Mouse (Mus musculus): ENCODE results near the gene Cdh1. TPM values are rescaled to one million over a fixed set of nuclear protein-coding genes. Genes with fewer than 3 reads are reported as not detected.

Cdh1 gene
- polyA plus RNA-seq, 1 experiment from 2014 or later = 8.2 TPM

GRCm38 (mm10) chr8:106631904-106632303 lies 28.8 kb downstream of the Cdh1 start:
- H3K9me3 ChIP-seq (replicated peaks) = no peaks in the 10 kb centered on the region

GRCm38 (mm10) chr8:106632650-106633049 lies 29.5 kb downstream of the Cdh1 start:
- H3K27me3 ChIP-seq (ENCODE audit: low read depth, poor library complexity, severe bottlenecking) = no peaks in the 10 kb centered on the region
- H3K36me3 ChIP-seq = no peaks in the 10 kb centered on the region
- H3K9me3 ChIP-seq (replicated peaks) = no peaks in the 10 kb centered on the region
- DNase-seq (ENCODE audit: low spot score) = no peak
- H3K27ac ChIP-seq (replicated peaks) = 0 out of 2 replicates have a peak overlapping the region, but pooled peaks have one; percentile 17
- H3K4me3 ChIP-seq = no peak overlapping the region
- H3K4me1 ChIP-seq = peaks cover 58% of the 10 kb centered on the region
- 13% methylated on average over 8 of the region's 8 CpGs for WGBS

More at GRCm38 (mm10) chr8:106631904-106632303, 28.8 kb downstream of the Cdh1 start:
- H3K27ac ChIP-seq (replicated peaks) = no peak overlapping the region
- 45% methylated on average over 5 of the region's 5 CpGs for WGBS
- peaks cover 51% of the 10 kb centered on the region for H3K4me1 ChIP-seq
- no peaks in the 10 kb centered on the region for H3K36me3 ChIP-seq
- H3K4me3 ChIP-seq = no peak overlapping the region
- H3K27me3 ChIP-seq (ENCODE audit: low read depth, poor library complexity, severe bottlenecking) = no peaks in the 10 kb centered on the region
- DNase-seq (ENCODE audit: low spot score) = no peak

- DNase-seq (ENCODE audit: low spot score) = no peak
- WGBS = 72% methylated on average over 17 of the region's 17 CpGs
- Histone ChIP-seq H3K36me3 (no peaks in the 10 kb centered on the region), H3K4me1 (peaks cover 58% of the 10 kb centered on the region), H3K4me3 (no peak overlapping the region), H3K9me3 (replicated peaks) (no peaks in the 10 kb centered on the region), H3K27ac (replicated peaks) (no peak overlapping the region), H3K27me3 (ENCODE audit: low read depth, poor library complexity, severe bottlenecking) (no peaks in the 10 kb centered on the region)
Measured at GRCm38 (mm10) chr8:106633361-106634158, 30.4 kb downstream of the Cdh1 start.

- no peaks in the 10 kb centered on the region for H3K27me3 ChIP-seq (ENCODE audit: low read depth, poor library complexity, severe bottlenecking)
- no peaks in the 10 kb centered on the region for H3K36me3 ChIP-seq
- no peak overlapping the region for H3K4me3 ChIP-seq
- H3K9me3 ChIP-seq (replicated peaks) = no peaks in the 10 kb centered on the region
- 50% methylated on average over 5 of the region's 5 CpGs for WGBS
- peaks cover 52% of the 10 kb centered on the region for H3K4me1 ChIP-seq
- DNase-seq (ENCODE audit: low spot score) = no peak
- H3K27ac ChIP-seq (replicated peaks) = 0 out of 2 replicates have a peak overlapping the region, but pooled peaks have one; percentile 33
Measured at GRCm38 (mm10) chr8:106635284-106635683, 32.1 kb downstream of the Cdh1 start.

GRCm38 (mm10) chr8:106637446-106637845 lies 34.3 kb downstream of the Cdh1 start:
- DNase-seq (ENCODE audit: low spot score) = no peak
- Histone ChIP-seq H3K36me3 (no peaks in the 10 kb centered on the region), H3K27me3 (ENCODE audit: low read depth, poor library complexity, severe bottlenecking) (no peaks in the 10 kb centered on the region), H3K27ac (replicated peaks) (peak overlapping the region; percentile 39), H3K4me1 (peaks cover 46% of the 10 kb centered on the region), H3K9me3 (replicated peaks) (no peaks in the 10 kb centered on the region), H3K4me3 (no peak overlapping the region)
- 71% methylated on average over 4 of the region's 4 CpGs for WGBS

GRCm38 (mm10) chr8:106638768-106639295 lies 35.7 kb downstream of the Cdh1 start:
- DNase-seq (ENCODE audit: low spot score) = no peak
- no peak overlapping the region for H3K27ac ChIP-seq (replicated peaks)
- WGBS = 96% methylated on average over 7 of the region's 7 CpGs
- peaks cover 33% of the 10 kb centered on the region for H3K4me1 ChIP-seq
- H3K36me3 ChIP-seq = no peaks in the 10 kb centered on the region
- H3K9me3 ChIP-seq (replicated peaks) = no peaks in the 10 kb centered on the region
- H3K27me3 ChIP-seq (ENCODE audit: low read depth, poor library complexity, severe bottlenecking) = no peaks in the 10 kb centered on the region
- H3K4me3 ChIP-seq = no peak overlapping the region

- Histone ChIP-seq H3K36me3 (no peaks in the 10 kb centered on the region), H3K4me1 (peaks cover 30% of the 10 kb centered on the region), H3K27me3 (ENCODE audit: low read depth, poor library complexity, severe bottlenecking) (no peaks in the 10 kb centered on the region), H3K27ac (replicated peaks) (no peak overlapping the region), H3K4me3 (no peak overlapping the region), H3K9me3 (replicated peaks) (no peaks in the 10 kb centered on the region)
- DNase-seq (ENCODE audit: low spot score) = no peak
- WGBS = 83% methylated on average over 7 of the region's 7 CpGs
Measured at GRCm38 (mm10) chr8:106640212-106640611, 37.1 kb downstream of the Cdh1 start.

GRCm38 (mm10) chr8:106640921-106641320 lies 37.8 kb downstream of the Cdh1 start:
- H3K27me3 ChIP-seq (ENCODE audit: low read depth, poor library complexity, severe bottlenecking) = no peaks in the 10 kb centered on the region
- no peaks in the 10 kb centered on the region for H3K36me3 ChIP-seq
- no peak for DNase-seq (ENCODE audit: low spot score)
- H3K4me1 ChIP-seq = peaks cover 23% of the 10 kb centered on the region
- no peak overlapping the region for H3K4me3 ChIP-seq
- H3K9me3 ChIP-seq (replicated peaks) = no peaks in the 10 kb centered on the region
- 83% methylated on average over 5 of the region's 5 CpGs for WGBS
- H3K27ac ChIP-seq (replicated peaks) = peak overlapping the region; percentile 17; the same call in 1 of the 2 replicates

- Histone ChIP-seq H3K4me1 (peaks cover 10% of the 10 kb centered on the region), H3K27me3 (ENCODE audit: low read depth, poor library complexity, severe bottlenecking) (no peaks in the 10 kb centered on the region), H3K9me3 (replicated peaks) (no peaks in the 10 kb centered on the region), H3K36me3 (no peaks in the 10 kb centered on the region), H3K4me3 (no peak overlapping the region), H3K27ac (replicated peaks) (no peak overlapping the region; the same call in 1 of the 2 replicates)
- whole genome bisulfite sequencing = 59% methylated on average over 2 of the region's 2 CpGs
- DNase-seq (ENCODE audit: low spot score) = no peak
Measured at GRCm38 (mm10) chr8:106642172-106642571, 39.0 kb downstream of the Cdh1 start.

- Histone ChIP-seq H3K4me3 (no peak overlapping the region), H3K36me3 (no peaks in the 10 kb centered on the region), H3K27ac (replicated peaks) (no peak overlapping the region), H3K9me3 (replicated peaks) (no peaks in the 10 kb centered on the region), H3K27me3 (ENCODE audit: low read depth, poor library complexity, severe bottlenecking) (no peaks in the 10 kb centered on the region), H3K4me1 (peaks cover 6% of the 10 kb centered on the region)
- no peak for DNase-seq (ENCODE audit: low spot score)
- 92% methylated on average over 4 of the region's 4 CpGs for WGBS
Measured at GRCm38 (mm10) chr8:106643100-106643499, 39.9 kb downstream of the Cdh1 start.

- 74% methylated on average over 3 of the region's 3 CpGs for WGBS
- H3K27me3 ChIP-seq (ENCODE audit: low read depth, poor library complexity, severe bottlenecking) = no peaks in the 10 kb centered on the region
- DNase-seq (ENCODE audit: low spot score) = no peak
- peaks cover 6% of the 10 kb centered on the region for H3K4me1 ChIP-seq
- H3K36me3 ChIP-seq = no peaks in the 10 kb centered on the region
- H3K27ac ChIP-seq (replicated peaks) = no peak overlapping the region
- H3K9me3 ChIP-seq (replicated peaks) = no peaks in the 10 kb centered on the region
- H3K4me3 ChIP-seq = no peak overlapping the region
Measured at GRCm38 (mm10) chr8:106644957-106645356, 41.8 kb downstream of the Cdh1 start.

- H3K4me3 ChIP-seq = no peak overlapping the region
- H3K27ac ChIP-seq (replicated peaks) = no peak overlapping the region
- peaks cover 3% of the 10 kb centered on the region; the same call in 1 of the 2 replicates for H3K4me1 ChIP-seq
- H3K36me3 ChIP-seq = no peaks in the 10 kb centered on the region
- H3K27me3 ChIP-seq (ENCODE audit: low read depth, poor library complexity, severe bottlenecking) = no peaks in the 10 kb centered on the region
- DNase-seq (ENCODE audit: low spot score) = no peak
- 94% methylated on average over 2 of the region's 2 CpGs for WGBS
- no peaks in the 10 kb centered on the region for H3K9me3 ChIP-seq (replicated peaks)
Measured at GRCm38 (mm10) chr8:106646153-106646552, 43.0 kb downstream of the Cdh1 start.

- no peaks in the 10 kb centered on the region for H3K27me3 ChIP-seq (ENCODE audit: low read depth, poor library complexity, severe bottlenecking)
- 81% methylated on average over 5 of the region's 5 CpGs for WGBS
- no peaks in the 10 kb centered on the region for H3K9me3 ChIP-seq (replicated peaks)
- no peak overlapping the region for H3K4me3 ChIP-seq
- peaks cover 3% of the 10 kb centered on the region; the same call in 1 of the 2 replicates for H3K4me1 ChIP-seq
- DNase-seq (ENCODE audit: low spot score) = no peak
- no peaks in the 10 kb centered on the region for H3K36me3 ChIP-seq
- no peak overlapping the region for H3K27ac ChIP-seq (replicated peaks)
Measured at GRCm38 (mm10) chr8:106646731-106647130, 43.6 kb downstream of the Cdh1 start.
